Mouse (Mus musculus): ENCODE data around the gene Abcc8. TPM values are rescaled to one million over a fixed set of nuclear protein-coding genes. Genes with fewer than 3 reads are reported as not detected.

Abcc8 gene
- polyA plus RNA-seq (2012): not detected in 2 replicates

- TF ChIP-seq GATA1 (IDR thresholded peaks at IDR 0.05; ENCODE audit: low read length): no peak
Measured at GRCm38 (mm10) chr7:46179431-46180275, at the start of gene Abcc8. Gene Abcc8, minus strand, starts transcription at chr7:46180033.

- TF ChIP-seq GATA1 (IDR thresholded peaks at IDR 0.05; ENCODE audit: low read length): no peak
Measured at GRCm38 (mm10) chr7:46226936-46227335, 47.1 kb upstream of the Abcc8 start.

- no peak for TF ChIP-seq GATA1 (IDR thresholded peaks at IDR 0.05; ENCODE audit: low read length)
Measured at GRCm38 (mm10) chr7:46226253-46226652, 46.4 kb upstream of the Abcc8 start.

- TF ChIP-seq GATA1 (IDR thresholded peaks at IDR 0.05; ENCODE audit: low read length): no peak
Measured at GRCm38 (mm10) chr7:46220591-46221129, 40.8 kb upstream of the Abcc8 start.

- TF ChIP-seq GATA1 (IDR thresholded peaks at IDR 0.05; ENCODE audit: low read length): no peak
Measured at GRCm38 (mm10) chr7:46218415-46218814, 38.6 kb upstream of the Abcc8 start.

GRCm38 (mm10) chr7:46216481-46216880, 36.6 kb upstream of the Abcc8 start:
- TF ChIP-seq GATA1 (IDR thresholded peaks at IDR 0.05; ENCODE audit: low read length): no peak

GRCm38 (mm10) chr7:46210276-46210675, 30.4 kb upstream of the Abcc8 start:
- TF ChIP-seq GATA1 (IDR thresholded peaks at IDR 0.05; ENCODE audit: low read length): no peak

- TF ChIP-seq GATA1 (IDR thresholded peaks at IDR 0.05; ENCODE audit: low read length): no peak
Measured at GRCm38 (mm10) chr7:46208131-46208530, 28.3 kb upstream of the Abcc8 start.

- TF ChIP-seq GATA1 (IDR thresholded peaks at IDR 0.05; ENCODE audit: low read length): no peak
Measured at GRCm38 (mm10) chr7:46204775-46205174, 24.9 kb upstream of the Abcc8 start.

- no peak for TF ChIP-seq GATA1 (IDR thresholded peaks at IDR 0.05; ENCODE audit: low read length)
Measured at GRCm38 (mm10) chr7:46204046-46204471, 24.2 kb upstream of the Abcc8 start.

GRCm38 (mm10) chr7:46201649-46202048, 21.8 kb upstream of the Abcc8 start:
- TF ChIP-seq GATA1 (IDR thresholded peaks at IDR 0.05; ENCODE audit: low read length): no peak

GRCm38 (mm10) chr7:46200021-46200420, 20.2 kb upstream of the Abcc8 start:
- TF ChIP-seq GATA1 (IDR thresholded peaks at IDR 0.05; ENCODE audit: low read length): no peak

GRCm38 (mm10) chr7:46195356-46195755, 15.5 kb upstream of the Abcc8 start:
- no peak for TF ChIP-seq GATA1 (IDR thresholded peaks at IDR 0.05; ENCODE audit: low read length)

GRCm38 (mm10) chr7:46184232-46184631, 4.4 kb upstream of the Abcc8 start:
- no peak for TF ChIP-seq GATA1 (IDR thresholded peaks at IDR 0.05; ENCODE audit: low read length)

GRCm38 (mm10) chr7:46181590-46181989, 1.8 kb upstream of the Abcc8 start:
- TF ChIP-seq GATA1 (IDR thresholded peaks at IDR 0.05; ENCODE audit: low read length): no peak

- no peak for TF ChIP-seq GATA1 (IDR thresholded peaks at IDR 0.05; ENCODE audit: low read length)
Measured at GRCm38 (mm10) chr7:46168402-46168801, 11.4 kb downstream of the Abcc8 start.

- no peak for TF ChIP-seq GATA1 (IDR thresholded peaks at IDR 0.05; ENCODE audit: low read length)
Measured at GRCm38 (mm10) chr7:46167901-46168300, 11.9 kb downstream of the Abcc8 start.

All from G1E-ER4 (cell line).